Mouse (Mus musculus) effector memory CD4-positive, alpha-beta T cell, adult 7 months (primary cell): ENCODE results near the gene Olfr1129. TPM values are rescaled to one million over a fixed set of nuclear protein-coding genes. Genes with fewer than 3 reads are reported as not detected.

ENCODE experiments used
- polyA plus RNA-seq: library from polyadenylated mRNA; unstranded; fragments of 100-300 nt; shearing (Covaris generic); gene quantifications from one replicate; pipeline ENCODE4 v1.2.1, GENCODE M21; 2017

Olfr1129 gene
- not detected for polyA plus RNA-seq

DNA sequence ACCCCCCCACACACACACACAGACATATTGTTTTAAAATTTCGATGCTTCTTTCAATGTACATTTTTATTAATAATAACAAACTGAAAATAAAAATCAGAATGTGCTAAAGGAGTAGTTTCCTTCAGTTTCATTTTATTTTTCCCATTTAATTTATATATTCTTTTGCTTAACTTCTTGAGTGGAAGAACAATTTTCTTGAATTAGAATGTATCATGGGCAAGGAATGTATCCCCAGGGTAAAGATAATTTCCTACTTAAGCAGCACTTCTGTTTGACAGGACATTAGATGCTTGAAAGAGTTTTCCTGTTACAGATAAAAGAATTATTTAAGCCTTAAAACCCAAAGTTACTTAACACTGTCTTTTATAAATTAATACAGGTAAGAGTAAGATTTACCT is at the start of gene Olfr1129:
Gene Olfr1129, plus strand, starts transcription at position 301 of the 400 bp plus-strand sequence.

DNA sequence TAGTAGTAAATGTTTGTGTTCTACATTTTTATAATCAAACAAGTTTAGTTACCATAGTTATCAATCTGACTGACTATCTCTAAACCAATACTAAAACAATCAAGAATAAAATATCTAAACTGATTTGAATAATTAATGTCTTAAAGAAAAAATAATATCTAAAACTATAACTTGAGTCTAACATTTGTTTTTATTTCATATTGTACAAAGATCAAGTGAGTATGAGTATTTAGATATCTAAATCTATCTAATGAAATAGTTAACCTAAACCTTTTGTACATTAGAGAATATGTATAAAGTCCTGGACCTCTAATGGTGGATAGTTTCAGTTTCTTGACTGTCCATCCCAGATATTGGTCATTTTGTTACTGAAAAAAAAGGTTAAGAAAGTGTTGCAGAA is 42.2 kb upstream of the Olfr1129 start, which contains the start of gene Olfr153:
Gene Olfr153, plus strand, starts transcription at position 301 of the 400 bp plus-strand sequence.

DNA sequence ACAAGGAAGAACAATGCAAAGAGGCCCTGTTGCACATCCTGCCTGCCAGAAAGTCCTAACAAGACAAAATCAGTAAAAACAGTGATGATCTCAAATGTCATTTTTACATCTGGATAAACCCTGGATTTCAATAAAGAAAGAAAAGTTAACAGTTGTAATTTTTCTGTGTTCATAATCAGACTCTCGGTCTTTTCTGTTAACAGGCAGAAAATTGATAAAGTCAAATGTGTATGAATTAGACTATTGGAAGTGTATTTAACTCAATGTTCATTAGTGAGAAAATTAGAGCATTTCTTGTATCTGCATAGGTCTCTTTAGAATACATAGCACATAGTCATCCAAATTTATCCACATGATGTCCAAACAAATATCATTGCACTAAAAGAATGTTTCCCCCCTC is 28.3 kb upstream of the Olfr1129 start, which contains the start of gene Olfr1128:
Gene Olfr1128, minus strand, starts transcription at position 101 of the 400 bp plus-strand sequence.

DNA sequence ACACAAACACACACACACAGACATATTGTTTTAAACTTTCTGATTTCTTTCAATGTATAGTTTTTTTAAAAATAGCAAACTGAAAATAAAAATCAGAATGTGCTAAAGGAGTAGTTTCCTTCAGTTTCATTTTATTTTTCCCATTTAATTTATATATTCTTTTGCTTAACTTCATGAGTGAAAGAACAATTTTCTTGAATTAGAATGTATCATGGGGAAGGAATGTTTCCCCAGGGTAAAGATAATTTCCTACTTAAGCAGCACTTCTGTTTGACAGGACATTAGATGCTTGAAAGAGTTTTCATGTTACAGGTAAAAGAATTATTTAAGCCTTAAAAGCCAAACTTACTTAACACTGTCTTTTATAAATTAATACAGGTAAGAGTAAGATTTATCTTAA is 32.2 kb downstream of the Olfr1129 start, which contains the start of gene Olfr1130:
Gene Olfr1130, plus strand, starts transcription at position 301 of the 400 bp plus-strand sequence.

DNA sequence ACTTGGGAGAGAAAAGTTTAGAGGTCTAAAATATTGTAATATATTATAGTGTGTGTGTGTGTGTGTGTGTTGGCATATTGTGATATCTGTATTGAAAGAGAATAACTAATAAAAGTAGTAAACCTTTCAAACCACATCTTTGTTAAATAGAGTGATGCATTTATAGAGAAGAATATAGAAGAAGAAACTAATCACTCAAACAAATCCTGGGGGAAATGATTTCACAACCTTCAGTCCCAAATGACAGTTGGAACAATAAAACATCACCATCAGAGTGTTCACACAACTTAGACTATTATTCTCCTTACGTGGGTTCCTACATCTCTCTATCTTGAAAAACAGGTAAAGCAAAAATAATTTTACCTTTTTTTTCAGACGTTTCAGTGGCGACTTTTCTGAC is 53.1 kb downstream of the Olfr1129 start, which contains the start of gene Olfr1131:
Gene Olfr1131, plus strand, starts transcription at position 301 of the 400 bp plus-strand sequence.

Other genes with a start within 250 kb of the Olfr1129 start
- gene Olfr1120, start 219.1 kb upstream of the Olfr1129 start, polyA plus RNA-seq = not detected
- gene Olfr1121, start 204.0 kb upstream of the Olfr1129 start, polyA plus RNA-seq = not detected
- gene Olfr1122, start 188.1 kb upstream of the Olfr1129 start, polyA plus RNA-seq = 0.07 TPM
- gene Olfr1123, start 157.3 kb upstream of the Olfr1129 start, polyA plus RNA-seq = not detected
- 0.30 TPM for gene Olfr1124, start 143.6 kb upstream of the Olfr1129 start, polyA plus RNA-seq
- not detected for gene Olfr1126, start 119.9 kb upstream of the Olfr1129 start, polyA plus RNA-seq
- gene Pramel7, start 76.8 kb upstream of the Olfr1129 start, polyA plus RNA-seq = not detected
- not detected for gene Pramel6, start 67.3 kb upstream of the Olfr1129 start, polyA plus RNA-seq
- not detected for gene Olfr153, start 42.1 kb upstream of the Olfr1129 start, polyA plus RNA-seq
- 0.41 TPM for gene Olfr1128, start 28.4 kb upstream of the Olfr1129 start, polyA plus RNA-seq
- gene Olfr1130, start 32.3 kb downstream of the Olfr1129 start, polyA plus RNA-seq = not detected
- not detected for gene Olfr1131, start 53.2 kb downstream of the Olfr1129 start, polyA plus RNA-seq
- gene Olfr1132, start 63.6 kb downstream of the Olfr1129 start, polyA plus RNA-seq = not detected
- not detected for gene Olfr1133, start 73.5 kb downstream of the Olfr1129 start, polyA plus RNA-seq
- gene Olfr1134, start 84.6 kb downstream of the Olfr1129 start, polyA plus RNA-seq = not detected
- not detected for gene Olfr1135, start 99.8 kb downstream of the Olfr1129 start, polyA plus RNA-seq
- gene Olfr1136, start 120.0 kb downstream of the Olfr1129 start, polyA plus RNA-seq = not detected
- not detected for gene Olfr1137, start 139.3 kb downstream of the Olfr1129 start, polyA plus RNA-seq
- 0.41 TPM for gene Olfr1138, start 166.1 kb downstream of the Olfr1129 start, polyA plus RNA-seq
- not detected for gene Olfr1140, start 169.8 kb downstream of the Olfr1129 start, polyA plus RNA-seq
- gene Olfr1141, start 180.1 kb downstream of the Olfr1129 start, polyA plus RNA-seq = not detected
- gene Olfr152, start 205.6 kb downstream of the Olfr1129 start, polyA plus RNA-seq = not detected
- not detected for gene Olfr1143, start 226.7 kb downstream of the Olfr1129 start, polyA plus RNA-seq
- not detected for gene Olfr1145, start 235.9 kb downstream of the Olfr1129 start, polyA plus RNA-seq